Mouse (Mus musculus): ENCODE measurements around the gene Stard3nl. TPM values are rescaled to one million over a fixed set of nuclear protein-coding genes. Genes with fewer than 3 reads are reported as not detected.

The Stard3nl gene
- polyA plus RNA-seq, 2 experiments, result 12.0 to 23.7 TPM

DNA sequence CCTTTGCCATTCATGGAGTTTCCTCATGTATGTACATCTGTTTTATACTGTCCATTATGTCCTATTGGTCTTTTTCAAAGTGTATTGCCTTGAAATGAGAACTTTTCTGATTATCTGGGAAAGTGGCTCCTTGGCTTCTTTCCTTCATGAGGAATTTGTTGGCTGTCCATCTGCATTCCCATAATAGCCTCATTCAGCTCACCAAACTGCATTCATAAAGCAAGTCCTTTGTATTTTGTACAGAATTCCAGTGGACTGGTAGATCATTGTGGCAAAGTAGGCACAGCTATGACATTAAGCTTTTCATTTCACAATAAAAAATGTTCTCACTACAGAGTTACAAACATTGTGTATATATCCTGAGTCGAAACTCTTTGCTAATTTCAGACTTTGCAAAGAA, 26.9 kb upstream of the Stard3nl start:
- no peak overlapping the region for H3K4me3 ChIP-seq (ENCODE audit: insufficient read depth in 1 of 2, low read depth in 2 of 2, low read length in 2 of 2)
- TF ChIP-seq EP300 (IDR thresholded peaks at IDR 0.05; ENCODE audit: low read depth) (no peak), CTCF (IDR thresholded peaks at IDR 0.05; ENCODE audit: low read depth) (no peak)
- DNase-seq (ENCODE audit: low read depth in 3 of 3, low spot score in 3 of 3), result no peak
- no peak overlapping the region for H3K27ac ChIP-seq
- WGBS (ENCODE audit: insufficient replicate concordance), result 49% methylated on average over 1 of the region's 1 CpGs
- H3K36me3 ChIP-seq (replicated peaks; ENCODE audit: control insufficient read depth, insufficient read depth, low read depth), result no peaks in the 10 kb centered on the region
- no peaks in the 10 kb centered on the region for H3K4me1 ChIP-seq (replicated peaks; ENCODE audit: control insufficient read depth in 2 of 2, insufficient read depth in 2 of 2, low read length in 1 of 2)
- no peaks in the 10 kb centered on the region for H3K9me3 ChIP-seq (ENCODE audit: control insufficient read depth, low read length)
- no peak for ATAC-seq (ENCODE audit: insufficient read depth)
- H3K27me3 ChIP-seq (ENCODE audit: control insufficient read depth, insufficient read depth, low read length), result no peaks in the 10 kb centered on the region
- H3K9ac ChIP-seq (replicated peaks), result no peak overlapping the region
- no peak overlapping the region for H3K4me2 ChIP-seq (ENCODE audit: low read depth)

DNA sequence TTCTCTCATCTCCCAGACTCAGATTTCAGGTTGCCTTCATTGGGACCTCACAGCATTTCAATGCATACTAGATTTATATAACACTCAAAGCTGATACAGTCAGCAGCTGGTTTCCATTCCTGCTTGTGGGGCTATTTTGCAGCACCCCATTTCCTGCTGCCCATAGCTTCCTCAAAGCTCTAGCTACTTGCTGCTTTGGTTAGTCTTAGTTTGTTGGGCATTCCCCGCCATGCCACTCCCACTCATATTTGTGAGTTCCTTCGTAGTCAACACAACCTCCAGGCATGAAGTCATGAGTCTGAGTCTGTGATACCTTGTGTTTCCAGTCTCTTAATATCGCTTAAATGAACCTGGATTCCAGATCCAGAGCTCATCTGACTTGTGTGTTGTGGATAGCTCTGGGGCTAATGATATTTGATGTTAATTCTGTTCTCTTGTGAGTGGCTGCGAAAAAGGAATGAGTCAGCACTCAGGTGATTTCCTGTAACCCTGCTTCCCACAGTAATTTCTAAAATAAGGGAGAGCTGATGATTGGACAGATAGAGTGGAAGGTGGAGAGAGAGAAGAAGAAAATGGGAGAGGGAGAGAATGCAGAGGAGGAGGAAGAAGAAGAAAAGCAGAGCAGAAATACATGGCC, 22.4 kb upstream of the Stard3nl start:
- DNase-seq (ENCODE audit: low read depth in 3 of 3, low spot score in 3 of 3), result no peak
- TF ChIP-seq CTCF (IDR thresholded peaks at IDR 0.05; ENCODE audit: low read depth) (no peak), EP300 (IDR thresholded peaks at IDR 0.05; ENCODE audit: low read depth) (no peak)
- Histone ChIP-seq H3K27me3 (ENCODE audit: control insufficient read depth, insufficient read depth, low read length) (no peaks in the 10 kb centered on the region), H3K4me3 (ENCODE audit: insufficient read depth in 1 of 2, low read depth in 2 of 2, low read length in 2 of 2) (no peak overlapping the region), H3K9me3 (ENCODE audit: control insufficient read depth, low read length) (no peaks in the 10 kb centered on the region), H3K9ac (replicated peaks) (no peak overlapping the region), H3K27ac (no peak overlapping the region), H3K4me2 (ENCODE audit: low read depth) (no peak overlapping the region), H3K36me3 (replicated peaks; ENCODE audit: control insufficient read depth, insufficient read depth, low read depth) (no peaks in the 10 kb centered on the region), H3K4me1 (replicated peaks; ENCODE audit: control insufficient read depth in 2 of 2, insufficient read depth in 2 of 2, low read length in 1 of 2) (no peaks in the 10 kb centered on the region)
- 49% methylated on average over 4 of the region's 4 CpGs for WGBS (ENCODE audit: insufficient replicate concordance)
- no peak for ATAC-seq (ENCODE audit: insufficient read depth)

DNA sequence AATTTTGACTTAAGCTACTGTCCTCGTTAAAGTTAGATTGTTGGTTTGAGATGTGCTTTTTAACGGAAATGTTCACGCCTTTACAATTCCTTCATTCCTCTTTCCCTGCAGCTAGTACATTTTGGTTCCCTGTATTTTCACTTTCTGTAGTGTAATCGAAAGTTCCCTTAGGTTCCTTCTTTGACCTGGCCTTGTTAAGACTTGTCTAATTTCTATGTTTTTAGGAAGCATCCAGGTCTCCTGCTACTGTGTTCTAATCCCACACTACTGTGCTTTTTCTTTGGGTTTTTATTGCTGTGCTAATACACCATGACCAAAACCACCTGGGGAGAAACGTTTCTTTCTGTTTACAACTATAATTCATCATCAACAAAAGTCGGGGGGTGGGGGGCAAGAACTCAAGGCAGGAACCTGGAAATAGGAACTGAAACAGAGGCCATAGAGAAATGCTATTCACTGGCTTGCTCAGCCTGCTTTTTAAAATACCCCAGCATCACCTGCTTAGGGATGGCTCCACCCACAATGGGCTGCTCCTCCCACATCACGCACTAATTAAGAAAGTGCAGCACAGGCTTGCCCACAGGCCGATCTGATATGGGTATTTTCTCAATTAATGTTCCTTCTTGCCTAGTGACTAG, 20.4 kb upstream of the Stard3nl start:
- WGBS (ENCODE audit: insufficient replicate concordance), result 45% methylated on average over 8 of the region's 8 CpGs
- H3K9me3 ChIP-seq (ENCODE audit: control insufficient read depth, low read length), result no peaks in the 10 kb centered on the region
- no peaks in the 10 kb centered on the region for H3K36me3 ChIP-seq (replicated peaks; ENCODE audit: control insufficient read depth, insufficient read depth, low read depth)
- no peaks in the 10 kb centered on the region for H3K27me3 ChIP-seq (ENCODE audit: control insufficient read depth, insufficient read depth, low read length)
- no peak overlapping the region for H3K4me2 ChIP-seq (ENCODE audit: low read depth)
- no peak overlapping the region for H3K27ac ChIP-seq
- DNase-seq (ENCODE audit: low read depth in 3 of 3, low spot score in 3 of 3) (no peak), ATAC-seq (ENCODE audit: insufficient read depth) (no peak)
- no peak for TF ChIP-seq EP300 (IDR thresholded peaks at IDR 0.05; ENCODE audit: low read depth)
- no peak for TF ChIP-seq CTCF (IDR thresholded peaks at IDR 0.05; ENCODE audit: low read depth)
- H3K4me3 ChIP-seq (ENCODE audit: insufficient read depth in 1 of 2, low read depth in 2 of 2, low read length in 2 of 2), result no peak overlapping the region
- H3K9ac ChIP-seq (replicated peaks), result no peak overlapping the region
- no peaks in the 10 kb centered on the region for H3K4me1 ChIP-seq (replicated peaks; ENCODE audit: control insufficient read depth in 2 of 2, insufficient read depth in 2 of 2, low read length in 1 of 2)

DNA sequence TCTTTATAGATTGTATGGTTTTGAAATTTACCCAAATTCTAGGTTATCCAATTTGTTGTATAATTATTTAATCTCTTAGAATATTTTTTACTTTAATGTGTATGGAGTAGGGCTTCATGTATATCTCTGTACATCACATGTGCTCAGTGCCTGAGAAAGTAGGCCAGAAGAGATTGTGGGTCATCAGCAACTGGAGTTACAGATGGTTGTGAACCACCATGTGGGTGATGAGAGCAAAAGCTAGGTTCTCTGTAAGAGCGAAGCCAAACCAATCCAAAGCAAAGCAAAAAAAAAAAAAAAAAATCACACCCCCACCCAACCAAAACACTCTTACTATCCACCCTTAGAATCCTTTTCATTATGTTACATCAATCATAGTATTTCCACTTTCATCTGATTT, 19.7 kb upstream of the Stard3nl start:
- Histone ChIP-seq H3K9me3 (ENCODE audit: control insufficient read depth, low read length) (no peaks in the 10 kb centered on the region), H3K4me3 (ENCODE audit: insufficient read depth in 1 of 2, low read depth in 2 of 2, low read length in 2 of 2) (no peak overlapping the region), H3K36me3 (replicated peaks; ENCODE audit: control insufficient read depth, insufficient read depth, low read depth) (no peaks in the 10 kb centered on the region), H3K4me1 (replicated peaks; ENCODE audit: control insufficient read depth in 2 of 2, insufficient read depth in 2 of 2, low read length in 1 of 2) (no peaks in the 10 kb centered on the region), H3K9ac (replicated peaks) (no peak overlapping the region), H3K27me3 (ENCODE audit: control insufficient read depth, insufficient read depth, low read length) (no peaks in the 10 kb centered on the region), H3K4me2 (ENCODE audit: low read depth) (no peak overlapping the region), H3K27ac (no peak overlapping the region)
- DNase-seq (ENCODE audit: low read depth in 3 of 3, low spot score in 3 of 3) (no peak), ATAC-seq (ENCODE audit: insufficient read depth) (no peak)
- no peak for TF ChIP-seq EP300 (IDR thresholded peaks at IDR 0.05; ENCODE audit: low read depth)
- no peak for TF ChIP-seq CTCF (IDR thresholded peaks at IDR 0.05; ENCODE audit: low read depth)
- 61% methylated on average over 1 of the region's 1 CpGs for WGBS (ENCODE audit: insufficient replicate concordance)

DNA sequence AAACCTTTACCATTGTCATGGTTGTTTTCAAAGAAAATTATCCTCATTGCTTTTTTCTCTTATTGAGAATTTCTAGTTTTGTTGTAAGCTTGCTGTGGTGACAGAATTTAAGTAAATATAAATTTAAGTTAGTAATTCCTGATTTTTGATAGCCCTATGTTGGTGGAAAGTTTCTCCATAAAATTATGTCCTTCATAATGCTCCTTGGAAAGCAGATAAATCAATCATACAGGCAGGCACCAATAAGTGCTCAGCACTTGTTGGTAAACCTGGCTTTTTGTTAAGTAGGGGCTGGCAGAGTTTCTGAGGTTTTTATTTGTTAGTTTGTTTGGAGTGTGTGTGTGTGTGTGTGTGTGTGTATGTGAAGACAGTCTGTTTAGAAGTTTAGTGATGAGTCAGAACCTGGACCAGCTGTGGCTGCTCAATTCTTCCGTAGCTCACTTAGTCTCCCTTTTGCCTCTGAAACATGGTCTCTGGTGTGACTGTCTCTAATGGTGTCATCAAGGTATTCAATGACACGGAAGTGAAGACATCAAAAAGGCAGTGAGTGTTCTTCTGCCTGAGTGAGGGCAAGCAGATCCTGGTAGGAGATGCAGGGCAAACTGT, 16.8 kb upstream of the Stard3nl start:
- no peak for ATAC-seq (ENCODE audit: insufficient read depth)
- Histone ChIP-seq H3K4me2 (ENCODE audit: low read depth) (no peak overlapping the region), H3K9ac (replicated peaks) (no peak overlapping the region), H3K27ac (no peak overlapping the region), H3K9me3 (ENCODE audit: control insufficient read depth, low read length) (no peaks in the 10 kb centered on the region), H3K4me3 (ENCODE audit: insufficient read depth in 1 of 2, low read depth in 2 of 2, low read length in 2 of 2) (no peak overlapping the region), H3K4me1 (replicated peaks; ENCODE audit: control insufficient read depth in 2 of 2, insufficient read depth in 2 of 2, low read length in 1 of 2) (no peaks in the 10 kb centered on the region), H3K36me3 (replicated peaks; ENCODE audit: control insufficient read depth, insufficient read depth, low read depth) (no peaks in the 10 kb centered on the region), H3K27me3 (ENCODE audit: control insufficient read depth, insufficient read depth, low read length) (no peaks in the 10 kb centered on the region)
- WGBS (ENCODE audit: insufficient replicate concordance), result 57% methylated on average over 2 of the region's 2 CpGs
- TF ChIP-seq CTCF (IDR thresholded peaks at IDR 0.05; ENCODE audit: low read depth), result no peak
- no peak for TF ChIP-seq EP300 (IDR thresholded peaks at IDR 0.05; ENCODE audit: low read depth)
- no peak for DNase-seq (ENCODE audit: low read depth in 3 of 3, low spot score in 3 of 3)

Measured in liver, embryonic 14.5 days (tissue).